Mouse (Mus musculus) kidney, embryonic 14.5 days (tissue): ENCODE measurements at regions not wholly inside any gene's neighbourhood (a gene's known extent, or its start where the extent isn't known, plus 50 kb on each side); places are given as distances from the start of the nearest gene placed in this dataset.

Source experiments
- ATAC-seq: fragments of 200-750 bp; cut with Nextera tagmentation; 2 replicates; pipeline ENCODE4 v1.8.0; 2017; ENCODE audit warnings: moderate number of reproducible peaks, mild to moderate bottlenecking, moderate TSS enrichment, moderate library complexity; ENCODE audit not compliant: low FRiP score, low TSS enrichment
- H3K27ac ChIP-seq: fragments of 300-500 bp; sonication (generic); 2 replicates; pipeline ENCODE4 v1.5.1; 2014; ENCODE audit warnings: low read depth, mild to moderate bottlenecking, low read length, moderate library complexity, mixed read lengths
- H3K27me3 ChIP-seq: fragments of 300-500 bp; sonication (generic); 2 replicates; pipeline ENCODE4 v1.6.1; 2014; ENCODE audit warnings: mild to moderate bottlenecking, low read length; ENCODE audit not compliant: control insufficient read depth, insufficient read depth
- H3K36me3 ChIP-seq: fragments of 300-500 bp; sonication (generic); 2 replicates; pipeline ENCODE4 v1.6.1; 2014; ENCODE audit warnings: low read length, mixed read lengths; ENCODE audit not compliant: control insufficient read depth, insufficient read depth
- H3K4me1 ChIP-seq: fragments of 300-500 bp; sonication (generic); 2 replicates; pipeline ENCODE4 v1.6.1; 2014; ENCODE audit warnings: low read length, mixed read lengths; ENCODE audit not compliant: control insufficient read depth, insufficient read depth
- H3K4me2 ChIP-seq: fragments of 300-500 bp; sonication (generic); replicated peaks from 2 replicates; pipeline ENCODE4 v1.6.1; 2014; ENCODE audit warnings: low read depth, mild to moderate bottlenecking, low read length
- H3K4me3 ChIP-seq: fragments of 300-500 bp; sonication (generic); 2 replicates; pipeline ENCODE4 v1.5.1; 2014; ENCODE audit warnings: mild to moderate bottlenecking, low read length
- H3K9ac ChIP-seq: fragments of 300-500 bp; sonication (generic); 2 replicates; pipeline ENCODE4 v1.6.1; 2014; ENCODE audit warnings: low read depth, mild to moderate bottlenecking, low read length, moderate library complexity
- H3K9me3 ChIP-seq: fragments of 300-500 bp; sonication (generic); 2 replicates; pipeline ENCODE4 v1.6.1; 2016; ENCODE audit warnings: low read length; ENCODE audit not compliant: control insufficient read depth
- WGBS: fragments of 180-500 bp; shearing (Covaris S2); extraction: QIAGEN DNeasy Blood & Tissue Kit; methylation state at CpG from one replicate; pipeline ENCODE4 v1.1.7; 2014; 5-methylcytosine and 5-hydroxymethylcytosine counted together

DNA sequence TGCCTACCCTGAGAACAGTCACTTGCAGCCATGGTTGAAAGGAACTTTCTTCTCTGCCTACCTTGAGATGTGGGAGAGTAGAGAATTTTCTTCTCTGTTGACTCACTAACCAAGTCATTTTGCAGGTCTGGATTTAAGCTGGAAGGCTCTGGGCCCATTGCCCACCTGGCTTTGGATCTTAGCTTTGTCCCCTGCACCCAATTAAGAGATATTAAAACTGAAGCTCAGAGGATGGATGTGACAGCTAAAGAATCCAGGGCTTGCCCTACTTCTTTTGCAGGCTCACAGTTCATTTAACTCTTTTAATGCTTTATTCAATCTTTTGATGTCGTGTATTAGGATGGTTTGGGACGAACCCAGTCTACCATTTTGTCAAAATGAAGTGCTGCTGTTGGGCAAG is 58.8 kb upstream of the Gnao1 start:
- Histone ChIP-seq H3K9me3 (no peaks in the 10 kb centered on the region), H3K27me3 (no peaks in the 10 kb centered on the region), H3K4me1 (no peaks in the 10 kb centered on the region), H3K4me2 (no peak overlapping the region), H3K4me3 (no peak overlapping the region), H3K9ac (no peak overlapping the region), H3K27ac (no peak overlapping the region), H3K36me3 (no peaks in the 10 kb centered on the region)
- ATAC-seq, result no peak
- WGBS, result 82% methylated on average over 2 of the region's 2 CpGs

DNA sequence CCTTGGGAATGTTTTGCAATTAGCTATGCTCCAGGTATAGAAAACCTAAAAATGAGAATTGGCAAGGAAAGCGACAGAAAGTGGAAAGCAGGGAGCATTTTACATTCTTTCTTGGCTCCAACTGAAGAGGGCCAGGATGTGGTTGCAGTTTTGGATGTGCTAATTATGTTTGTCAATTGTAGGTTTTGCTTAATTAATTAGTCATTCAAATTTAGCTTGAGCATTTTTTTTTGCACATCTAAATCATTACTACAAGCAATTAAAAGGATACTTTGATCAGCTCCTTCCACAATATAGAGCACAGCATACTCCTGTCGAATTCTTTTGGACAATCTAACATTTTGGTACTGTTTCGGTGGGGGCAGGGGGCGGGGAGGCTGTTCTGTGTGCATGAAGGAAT is 53.8 kb upstream of the Gnao1 start:
- Histone ChIP-seq H3K4me2 (no peak overlapping the region), H3K9ac (no peak overlapping the region), H3K4me1 (no peaks in the 10 kb centered on the region), H3K9me3 (no peaks in the 10 kb centered on the region), H3K4me3 (no peak overlapping the region), H3K27ac (no peak overlapping the region), H3K27me3 (no peaks in the 10 kb centered on the region), H3K36me3 (no peaks in the 10 kb centered on the region)
- 86% methylated on average over 4 of the region's 4 CpGs for WGBS
- no peak for ATAC-seq
